Mouse (Mus musculus) hindbrain, embryonic 16.5 days (tissue): Measurements from ENCODE around the gene Tmem44. TPM values are rescaled to one million over a fixed set of nuclear protein-coding genes. Genes with fewer than 3 reads are reported as not detected.

Experiments used
- ATAC-seq: fragments of 200-750 bp; cut with Nextera tagmentation; 2 replicates; pipeline ENCODE4 v1.8.0; 2017; ENCODE audit warnings: moderate TSS enrichment, moderate library complexity
- H3K27ac ChIP-seq: fragments of 300-500 bp; sonication (generic); 2 replicates; pipeline ENCODE4 v1.5.1; 2014; ENCODE audit warnings: low read depth, mild to moderate bottlenecking, control low read depth, low read length, moderate library complexity
- H3K27me3 ChIP-seq: fragments of 300-500 bp; sonication (generic); replicated peaks from 2 replicates; pipeline ENCODE4 v1.6.1; 2014; ENCODE audit warnings: low read length; ENCODE audit not compliant: control insufficient read depth, insufficient read depth
- H3K36me3 ChIP-seq: fragments of 300-500 bp; sonication (generic); 2 replicates; pipeline ENCODE4 v1.6.1; 2014; ENCODE audit warnings: mild to moderate bottlenecking, low read length, moderate library complexity, mixed read lengths; ENCODE audit not compliant: control insufficient read depth, insufficient read depth
- H3K4me1 ChIP-seq: fragments of 300-500 bp; sonication (generic); 2 replicates; pipeline ENCODE4 v1.6.1; 2014; ENCODE audit warnings: low read depth, low read length; ENCODE audit not compliant: control insufficient read depth, insufficient read depth
- H3K4me2 ChIP-seq: fragments of 300-500 bp; sonication (generic); 2 replicates; pipeline ENCODE4 v1.6.1; 2014; ENCODE audit warnings: mild to moderate bottlenecking, low read length, control low read depth, moderate library complexity
- H3K4me3 ChIP-seq: fragments of 300-500 bp; sonication (generic); 2 replicates; pipeline ENCODE4 v1.5.1; 2014; ENCODE audit warnings: mild to moderate bottlenecking, low read length, control low read depth, moderate library complexity
- H3K9ac ChIP-seq: fragments of 300-500 bp; sonication (generic); 2 replicates; pipeline ENCODE4 v1.6.1; 2014; ENCODE audit warnings: low read depth, mild to moderate bottlenecking, control low read depth, low read length, moderate library complexity
- H3K9me3 ChIP-seq: fragments of 300-500 bp; sonication (generic); 2 replicates; pipeline ENCODE4 v1.6.1; 2014; ENCODE audit warnings: mild to moderate bottlenecking, low read length, moderate library complexity; ENCODE audit not compliant: control insufficient read depth
- WGBS: fragments of 180-500 bp; shearing (Covaris S2); extraction: QIAGEN DNeasy Blood & Tissue Kit; methylation state at CpG from one replicate; pipeline ENCODE4 v1.1.7; 2014; 5-methylcytosine and 5-hydroxymethylcytosine counted together
- polyA plus RNA-seq: library from polyadenylated mRNA; unstranded; fragments of >200 nt; fragmentation: Nextera tagmentation; extraction: Ambion mirVana; gene quantifications from 2 replicates; pipeline ENCODE4 v1.2.1, GENCODE M21; 2015

Tmem44 gene
- polyA plus RNA-seq, 1 experiment from 2014 or later: 67.5 TPM

- Histone ChIP-seq H3K4me1 (0 out of 2 replicates have a peak, but pooled peaks cover 3% of the 10 kb centered on the region), H3K36me3 (no peaks in the 10 kb centered on the region), H3K4me3 (no peak overlapping the region), H3K9me3 (no peaks in the 10 kb centered on the region), H3K9ac (no peak overlapping the region), H3K27ac (no peak overlapping the region), H3K4me2 (no peak overlapping the region), H3K27me3 (no peaks in the 10 kb centered on the region)
- no peak for ATAC-seq
- WGBS: 94% methylated on average over 5 of the region's 5 CpGs
These were observed 53.3 kb downstream of the Tmem44 start for GRCm38 (mm10) chr16:30497307-30497706.

DNA sequence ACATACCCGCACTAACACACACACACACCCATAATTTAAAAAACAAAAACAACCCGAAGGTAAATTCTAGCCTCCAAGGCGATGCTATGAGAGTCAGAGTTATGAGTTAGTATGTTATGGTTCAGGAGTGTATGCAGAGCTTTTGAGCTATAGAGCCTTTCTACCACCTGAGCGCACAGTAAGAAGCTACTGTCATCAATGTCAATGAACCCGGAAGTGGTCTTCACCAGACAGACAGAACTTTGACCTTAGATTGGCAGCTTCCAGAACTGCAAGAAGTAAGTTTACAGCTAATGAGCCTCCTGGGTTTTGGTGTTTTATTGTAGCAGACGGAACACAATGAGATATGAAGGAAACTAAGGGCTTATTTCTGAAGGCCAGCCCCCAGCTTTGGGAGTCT, 55.8 kb downstream of the Tmem44 start:
- ATAC-seq: no peak
- Histone ChIP-seq H3K27ac (no peak overlapping the region), H3K4me1 (0 out of 2 replicates have a peak, but pooled peaks cover 3% of the 10 kb centered on the region), H3K4me2 (no peak overlapping the region), H3K27me3 (no peaks in the 10 kb centered on the region), H3K9ac (no peak overlapping the region), H3K4me3 (no peak overlapping the region), H3K9me3 (no peaks in the 10 kb centered on the region), H3K36me3 (no peaks in the 10 kb centered on the region)
- 93% methylated on average over 6 of the region's 6 CpGs for WGBS

- no peak for ATAC-seq
- Histone ChIP-seq H3K4me2 (no peak overlapping the region), H3K9ac (no peak overlapping the region), H3K9me3 (no peaks in the 10 kb centered on the region), H3K27ac (no peak overlapping the region), H3K27me3 (no peaks in the 10 kb centered on the region), H3K36me3 (no peaks in the 10 kb centered on the region), H3K4me1 (no peaks in the 10 kb centered on the region), H3K4me3 (no peak overlapping the region)
- WGBS: 70% methylated on average over 4 of the region's 4 CpGs
These were observed 58.9 kb downstream of the Tmem44 start for GRCm38 (mm10) chr16:30491742-30492141.

- no peak for ATAC-seq
- 55% methylated on average over 2 of the region's 2 CpGs for WGBS
- no peak overlapping the region for H3K4me2 ChIP-seq
- no peak overlapping the region for H3K27ac ChIP-seq
- H3K9ac ChIP-seq: no peak overlapping the region
- no peak overlapping the region for H3K4me3 ChIP-seq
- H3K4me1 ChIP-seq: no peaks in the 10 kb centered on the region
- H3K9me3 ChIP-seq: no peaks in the 10 kb centered on the region
- no peaks in the 10 kb centered on the region for H3K36me3 ChIP-seq
- no peaks in the 10 kb centered on the region for H3K27me3 ChIP-seq
These were observed 59.9 kb downstream of the Tmem44 start for GRCm38 (mm10) chr16:30490791-30491190.

DNA sequence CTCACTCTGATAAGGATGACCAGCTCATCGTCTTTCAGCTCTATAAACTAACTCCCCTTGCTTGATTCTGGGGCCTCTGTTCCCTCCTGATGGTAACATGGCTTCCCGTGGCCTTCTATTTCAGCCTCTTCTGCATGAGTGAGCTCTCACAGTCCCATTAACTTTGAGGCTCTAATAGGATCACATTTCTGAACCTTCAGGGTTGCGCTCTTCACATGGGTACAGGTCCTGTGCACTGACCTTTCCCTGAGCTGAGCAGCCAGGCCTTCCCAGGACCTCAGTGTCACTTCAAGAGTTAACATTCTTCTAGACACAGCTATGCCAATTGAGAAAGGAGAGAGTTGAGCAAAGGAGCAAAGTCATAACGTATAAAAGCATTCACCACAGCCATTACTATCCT, 60.3 kb downstream of the Tmem44 start:
- no peaks in the 10 kb centered on the region for H3K9me3 ChIP-seq
- ATAC-seq: no peak
- H3K9ac ChIP-seq: no peak overlapping the region
- H3K4me3 ChIP-seq: no peak overlapping the region
- H3K36me3 ChIP-seq: no peaks in the 10 kb centered on the region
- 27% methylated on average over 4 of the region's 4 CpGs for WGBS
- H3K4me2 ChIP-seq: no peak overlapping the region
- no peaks in the 10 kb centered on the region for H3K27me3 ChIP-seq
- H3K4me1 ChIP-seq: no peaks in the 10 kb centered on the region
- H3K27ac ChIP-seq: no peak overlapping the region

DNA sequence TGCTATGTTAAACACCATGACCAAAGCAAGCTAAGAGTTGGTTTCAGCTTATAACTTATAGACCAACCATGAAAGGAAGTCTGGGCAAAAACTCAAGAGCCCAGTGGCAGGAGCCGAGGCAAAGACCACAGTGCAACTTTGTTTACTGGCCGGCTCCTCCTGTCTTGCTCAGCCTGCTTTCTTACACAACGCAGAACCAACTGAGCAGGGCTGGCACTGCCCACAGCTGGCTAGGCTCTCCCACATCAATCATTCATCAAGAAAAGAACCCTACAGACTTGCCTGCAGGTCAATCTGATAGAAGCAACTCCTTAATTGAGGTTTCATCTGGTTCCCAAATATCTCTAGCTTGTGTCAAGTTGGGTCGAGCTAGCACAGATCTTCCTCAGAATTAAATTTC, 61.0 kb downstream of the Tmem44 start:
- 63% methylated on average over 4 of the region's 4 CpGs for WGBS
- Histone ChIP-seq H3K4me2 (no peak overlapping the region), H3K4me1 (no peaks in the 10 kb centered on the region), H3K27ac (no peak overlapping the region), H3K9me3 (no peaks in the 10 kb centered on the region), H3K4me3 (no peak overlapping the region), H3K9ac (no peak overlapping the region), H3K36me3 (no peaks in the 10 kb centered on the region), H3K27me3 (no peaks in the 10 kb centered on the region)
- ATAC-seq: no peak

DNA sequence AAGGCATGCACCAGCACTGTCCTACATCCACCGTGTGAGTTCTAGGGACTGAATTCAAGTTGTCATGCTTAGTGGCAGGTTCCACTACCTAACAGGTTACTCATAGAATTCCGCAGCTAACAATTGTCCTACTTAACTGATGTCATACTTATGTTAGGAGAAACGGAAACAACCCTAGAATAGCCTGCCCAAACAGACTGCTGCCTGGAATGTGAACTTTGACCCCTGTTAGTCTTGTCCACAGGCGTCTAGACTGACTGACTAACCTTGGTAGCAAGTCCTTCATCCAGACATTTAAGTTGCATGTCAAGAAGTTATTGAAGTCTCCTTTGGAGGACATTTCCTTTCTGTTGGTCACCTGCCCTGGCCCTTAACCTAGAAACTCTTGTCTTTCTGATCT, 64.1 kb downstream of the Tmem44 start:
- no peak overlapping the region for H3K9ac ChIP-seq
- no peak overlapping the region for H3K4me3 ChIP-seq
- 66% methylated on average over 4 of the region's 4 CpGs for whole genome bisulfite sequencing
- H3K36me3 ChIP-seq: no peaks in the 10 kb centered on the region
- no peaks in the 10 kb centered on the region for H3K9me3 ChIP-seq
- no peak overlapping the region for H3K27ac ChIP-seq
- H3K4me1 ChIP-seq: no peaks in the 10 kb centered on the region
- ATAC-seq: no peak
- H3K4me2 ChIP-seq: no peak overlapping the region
- H3K27me3 ChIP-seq: no peaks in the 10 kb centered on the region

DNA sequence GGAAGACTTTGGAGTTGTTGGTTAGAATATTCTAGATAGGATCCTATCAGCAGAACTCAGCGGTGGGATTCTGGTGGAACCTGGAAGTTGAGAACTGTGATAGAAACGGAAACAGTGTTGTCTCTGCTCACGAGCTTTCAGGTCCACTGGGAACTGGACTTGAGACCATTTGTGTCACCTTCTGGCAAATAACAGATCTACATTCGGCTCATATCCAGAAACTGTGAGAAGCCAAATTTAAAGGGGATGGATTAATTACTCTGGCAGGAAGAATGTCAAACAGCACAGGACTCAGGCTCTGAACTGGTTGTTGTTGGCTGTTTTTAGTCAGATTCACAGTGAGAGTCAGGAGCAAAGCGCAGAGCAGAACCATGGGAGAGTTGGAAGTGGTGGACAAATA, 72.9 kb downstream of the Tmem44 start:
- Histone ChIP-seq H3K9me3 (no peaks in the 10 kb centered on the region), H3K27me3 (no peaks in the 10 kb centered on the region), H3K4me1 (no peaks in the 10 kb centered on the region), H3K4me2 (no peak overlapping the region), H3K9ac (no peak overlapping the region), H3K27ac (no peak overlapping the region), H3K4me3 (no peak overlapping the region), H3K36me3 (no peaks in the 10 kb centered on the region)
- no peak for ATAC-seq
- WGBS: 92% methylated on average over 5 of the region's 5 CpGs

- no peaks in the 10 kb centered on the region for H3K27me3 ChIP-seq
- no peak for ATAC-seq
- 35% methylated on average over 3 of the region's 3 CpGs for WGBS
These were observed 73.6 kb downstream of the Tmem44 start for GRCm38 (mm10) chr16:30477006-30477405.

More at GRCm38 (mm10) chr16:30477006-30477405, 73.6 kb downstream of the Tmem44 start:
- Histone ChIP-seq H3K9me3 (no peaks in the 10 kb centered on the region), H3K9ac (no peak overlapping the region), H3K4me1 (no peaks in the 10 kb centered on the region), H3K36me3 (no peaks in the 10 kb centered on the region), H3K4me3 (no peak overlapping the region), H3K4me2 (no peak overlapping the region), H3K27ac (no peak overlapping the region)
